ENCODE assay signal across 28 mouse cellular contexts in the genomic region with DNA sequence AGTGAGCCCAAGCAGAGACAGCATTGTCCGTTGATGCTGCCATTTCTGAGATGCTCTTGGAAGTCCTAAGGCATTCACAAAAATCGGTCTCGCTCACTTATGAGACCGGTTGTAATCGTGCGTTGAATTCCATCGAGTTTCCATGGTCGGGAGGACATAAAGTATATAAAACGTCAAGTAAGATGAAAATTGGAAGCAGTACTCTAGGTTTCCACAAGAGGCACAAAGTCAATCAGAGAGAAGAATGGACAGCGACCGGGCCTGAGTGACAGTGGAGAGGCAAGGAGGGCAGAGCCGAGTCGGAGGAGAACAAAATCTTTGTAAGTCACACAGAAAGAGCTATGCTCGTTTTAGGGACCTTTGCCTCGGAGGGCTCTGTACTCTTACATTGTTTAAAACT. TPM values are rescaled to one million over a fixed set of nuclear protein-coding genes. Genes with fewer than 3 reads are reported as not detected.
DNase-seq lines count a peak whose midpoint lies in the region; ATAC-seq and TF ChIP-seq lines count a peak whose summit lies in the region.
"Had no signal": no experiment of that assay in that cellular context is flagged by ENCODE, and none has a peak within 500 bp of the region (broad histone marks: within the 10 kb centered on the region; RNA-seq: fewer than 3 reads in every experiment).

No protein-coding gene starts in this region.

- DNase-seq in heart, postnatal 0 days (ENCODE audit: low spot score), result no peak
- DNase-seq in heart, adult 18-20 months, result no peak
- DNase-seq in liver, embryonic 14.5 days (ENCODE audit: low read depth in 3 of 3, low spot score in 3 of 3), result no peak
- no peak for DNase-seq in midbrain, postnatal 0 days (ENCODE audit: low spot score)
- no peak for DNase-seq in midbrain, embryonic 10.5 days (ENCODE audit: low spot score)
- no peak for DNase-seq in thymus, postnatal 36 days
- DNase-seq: adrenal gland, postnatal 14 days; cerebellum, adult 11 months; cerebellum, postnatal 10 days; gastrocnemius, postnatal 10 days; heart, postnatal 4 days; kidney, adult 2 months; kidney, postnatal 10 days; right cerebral cortex, postnatal 4 days; thymus, adult 18-20 months; thymus, postnatal 4 days had no signal

- no peak overlapping the region for H3K4me3 ChIP-seq in heart, postnatal 0 days (ENCODE audit: low read depth, low read length)
- H3K4me3 ChIP-seq in liver, embryonic 14.5 days (ENCODE audit: insufficient read depth in 1 of 2, low read depth in 2 of 2, low read length in 2 of 2), result no peak overlapping the region
- H3K4me3 ChIP-seq in liver, embryonic 12.5 days, result no peak overlapping the region
- no peak overlapping the region for H3K4me3 ChIP-seq in midbrain, postnatal 0 days (ENCODE audit: low read depth, low read length)
- H3K4me3 ChIP-seq in midbrain, embryonic 10.5 days, result no peak overlapping the region
- H3K4me3 ChIP-seq: embryonic facial prominence, embryonic 13.5 days; erythroblast, embryonic 14.5 days; limb, embryonic 12.5 days; lung, embryonic 15.5 days; midbrain, embryonic 12.5 days; neural tube, embryonic 13.5 days had no signal

- WGBS in heart, postnatal 0 days, result 72% methylated on average over 15 of the region's 15 CpGs
- WGBS in liver, embryonic 14.5 days (ENCODE audit: insufficient replicate concordance), result 68% methylated on average over 15 of the region's 15 CpGs
- 65% methylated on average over 15 of the region's 15 CpGs for WGBS in liver, embryonic 12.5 days (ENCODE audit: insufficient replicate concordance)
- 80% methylated on average over 15 of the region's 15 CpGs for WGBS in midbrain, postnatal 0 days
- WGBS in midbrain, embryonic 10.5 days, result 80% methylated on average over 15 of the region's 15 CpGs

- H3K36me3 ChIP-seq in heart, postnatal 0 days (replicated peaks; ENCODE audit: control insufficient read depth, insufficient read depth, low read length), result peaks cover 5% of the 10 kb centered on the region; the same call in 1 of the 2 replicates
- H3K36me3 ChIP-seq in liver, embryonic 14.5 days (replicated peaks; ENCODE audit: control insufficient read depth, insufficient read depth, low read depth), result no peaks in the 10 kb centered on the region
- no peaks in the 10 kb centered on the region for H3K36me3 ChIP-seq in liver, embryonic 12.5 days
- no peaks in the 10 kb centered on the region for H3K36me3 ChIP-seq in midbrain, postnatal 0 days (ENCODE audit: insufficient read depth, low read length)
- peaks cover 39% of the 10 kb centered on the region for H3K36me3 ChIP-seq in midbrain, embryonic 10.5 days
- H3K36me3 ChIP-seq: embryonic facial prominence, embryonic 13.5 days; limb, embryonic 12.5 days; lung, embryonic 15.5 days had no signal

- H3K9ac ChIP-seq in heart, postnatal 0 days (replicated peaks; ENCODE audit: low read depth, low read length), result no peak overlapping the region
- H3K9ac ChIP-seq in liver, embryonic 14.5 days (replicated peaks), result no peak overlapping the region
- H3K9ac ChIP-seq in liver, embryonic 12.5 days, result no peak overlapping the region
- no peak overlapping the region for H3K9ac ChIP-seq in midbrain, postnatal 0 days (replicated peaks; ENCODE audit: low read length, poor library complexity, severe bottlenecking)
- H3K9ac ChIP-seq: embryonic facial prominence, embryonic 13.5 days; hindbrain, embryonic 14.5 days; limb, embryonic 12.5 days; lung, embryonic 15.5 days; midbrain, embryonic 12.5 days; neural tube, embryonic 13.5 days had no signal

- no peaks in the 10 kb centered on the region for H3K9me3 ChIP-seq in heart, postnatal 0 days (replicated peaks; ENCODE audit: control insufficient read depth, low read length)
- H3K9me3 ChIP-seq in liver, embryonic 14.5 days (ENCODE audit: control insufficient read depth, low read length), result no peaks in the 10 kb centered on the region
- no peaks in the 10 kb centered on the region for H3K9me3 ChIP-seq in liver, embryonic 12.5 days (replicated peaks)
- H3K9me3 ChIP-seq in midbrain, postnatal 0 days (ENCODE audit: low read length), result no peaks in the 10 kb centered on the region
- H3K9me3 ChIP-seq in midbrain, embryonic 10.5 days (replicated peaks), result no peaks in the 10 kb centered on the region
- H3K9me3 ChIP-seq: embryonic facial prominence, embryonic 13.5 days; limb, embryonic 12.5 days; lung, embryonic 15.5 days; midbrain, embryonic 12.5 days had no signal

- TF ChIP-seq CTCF in heart, postnatal 0 days (IDR thresholded peaks at IDR 0.05; ENCODE audit: low read depth), result peak; percentile 15; the same call in 1 of the 2 replicates
- TF ChIP-seq CTCF in liver, embryonic 14.5 days (IDR thresholded peaks at IDR 0.05; ENCODE audit: low read depth), result peak; percentile 27
- peak; percentile 21; the same call in 1 of the 2 replicates for TF ChIP-seq CTCF in midbrain, postnatal 0 days (IDR thresholded peaks at IDR 0.05)

- H3K27ac ChIP-seq in heart, postnatal 0 days (ENCODE audit: low read depth), result no peak overlapping the region
- no peak overlapping the region for H3K27ac ChIP-seq in liver, embryonic 14.5 days
- H3K27ac ChIP-seq in liver, embryonic 12.5 days, result no peak overlapping the region
- H3K27ac ChIP-seq in midbrain, postnatal 0 days (ENCODE audit: low read depth, low read length), result no peak overlapping the region
- H3K27ac ChIP-seq in midbrain, embryonic 10.5 days (replicated peaks), result no peak overlapping the region
- H3K27ac ChIP-seq: embryonic facial prominence, embryonic 13.5 days; hindbrain, embryonic 14.5 days; limb, embryonic 12.5 days; lung, embryonic 15.5 days; midbrain, embryonic 12.5 days; neural tube, embryonic 13.5 days; stomach, postnatal 0 days had no signal

- peaks cover 8% of the 10 kb centered on the region; the same call in 1 of the 2 replicates for H3K4me1 ChIP-seq in heart, postnatal 0 days (ENCODE audit: control insufficient read depth, insufficient read depth)
- H3K4me1 ChIP-seq in liver, embryonic 14.5 days (replicated peaks; ENCODE audit: control insufficient read depth in 2 of 2, insufficient read depth in 2 of 2, low read length in 1 of 2), result no peaks in the 10 kb centered on the region
- H3K4me1 ChIP-seq in liver, embryonic 12.5 days, result no peaks in the 10 kb centered on the region
- no peaks in the 10 kb centered on the region for H3K4me1 ChIP-seq in midbrain, postnatal 0 days (ENCODE audit: insufficient read depth, low read length)
- no peaks in the 10 kb centered on the region for H3K4me1 ChIP-seq in midbrain, embryonic 10.5 days
- H3K4me1 ChIP-seq: embryonic facial prominence, embryonic 13.5 days; limb, embryonic 12.5 days; lung, embryonic 15.5 days; midbrain, embryonic 12.5 days; neural tube, embryonic 13.5 days had no signal

- no peak for TF ChIP-seq EP300 in heart, postnatal 0 days (IDR thresholded peaks at IDR 0.05; ENCODE audit: low read depth)
- no peak for TF ChIP-seq EP300 in liver, embryonic 14.5 days (IDR thresholded peaks at IDR 0.05; ENCODE audit: low read depth)

- no peak overlapping the region for H3K4me2 ChIP-seq in heart, postnatal 0 days (ENCODE audit: low read depth, low read length)
- H3K4me2 ChIP-seq in liver, embryonic 14.5 days (ENCODE audit: low read depth), result no peak overlapping the region
- H3K4me2 ChIP-seq in liver, embryonic 12.5 days, result no peak overlapping the region
- no peak overlapping the region for H3K4me2 ChIP-seq in midbrain, postnatal 0 days (ENCODE audit: low read depth, low read length, poor library complexity, severe bottlenecking)
- H3K4me2 ChIP-seq: embryonic facial prominence, embryonic 13.5 days; heart, embryonic 11.5 days; hindbrain, embryonic 14.5 days; limb, embryonic 12.5 days; lung, embryonic 15.5 days; midbrain, embryonic 12.5 days; neural tube, embryonic 13.5 days had no signal

- ATAC-seq in heart, postnatal 0 days (ENCODE audit: insufficient read depth, low read depth), result no peak
- ATAC-seq in liver, embryonic 14.5 days (ENCODE audit: insufficient read depth), result no peak
- ATAC-seq in liver, embryonic 12.5 days, result no peak
- ATAC-seq in midbrain, postnatal 0 days (ENCODE audit: low FRiP score), result no peak
- ATAC-seq: forebrain, embryonic 16.5 days; inflammation-experienced regulatory T-cells, adult 6 months had no signal

- no peaks in the 10 kb centered on the region for H3K27me3 ChIP-seq in heart, postnatal 0 days (ENCODE audit: control insufficient read depth, insufficient read depth, low read length)
- H3K27me3 ChIP-seq in liver, embryonic 14.5 days (ENCODE audit: control insufficient read depth, insufficient read depth, low read length), result no peaks in the 10 kb centered on the region
- H3K27me3 ChIP-seq in liver, embryonic 12.5 days (replicated peaks), result no peaks in the 10 kb centered on the region; the same call in 1 of the 2 replicates
- no peaks in the 10 kb centered on the region for H3K27me3 ChIP-seq in midbrain, postnatal 0 days (ENCODE audit: insufficient read depth, low read length)
- H3K27me3 ChIP-seq in midbrain, embryonic 10.5 days (ENCODE audit: low read depth, poor library complexity, severe bottlenecking), result no peaks in the 10 kb centered on the region
- H3K27me3 ChIP-seq: embryonic facial prominence, embryonic 13.5 days; limb, embryonic 12.5 days; lung, embryonic 15.5 days; midbrain, embryonic 12.5 days; neural tube, embryonic 13.5 days had no signal

RNA-seq across cellular contexts. Expression of a gene that starts 14.9 kb away (rescaled TPM):
- 36.0 and 37.2 TPM in 2 replicates for total RNA-seq in heart, postnatal 0 days (2014; rRNA removed; ENCODE audit: low replicate concordance)
- polyA plus RNA-seq in heart, postnatal 0 days (2015; fragmentation: Nextera tagmentation; extraction: Ambion mirVana), result 2.1 and 2.5 TPM in 2 replicates
- 10 to 100 TPM; 12.7 to 18.0 TPM for total RNA-seq in heart, adult 18-20 months (2021)
- polyA plus RNA-seq in liver, embryonic 14.5 days (2012; rRNA removed), result 0.44 and 0.52 TPM in 2 replicates
- 0.05 and 0.11 TPM in 2 replicates for polyA plus RNA-seq in liver, embryonic 14.5 days (2014; fragmentation: Nextera tagmentation; extraction: Ambion mirVana)
- polyA plus RNA-seq in liver, embryonic 12.5 days (2016; fragmentation: Nextera tagmentation; extraction: Ambion mirVana), result 0.17 and 0.26 TPM in 2 replicates
- 4.6 and 5.2 TPM in 2 replicates for total RNA-seq in midbrain, postnatal 0 days (2014; rRNA removed)
- 0.50 and 0.64 TPM in 2 replicates for polyA plus RNA-seq in midbrain, postnatal 0 days (2015; fragmentation: Nextera tagmentation; extraction: Ambion mirVana)
- polyA plus RNA-seq in midbrain, embryonic 10.5 days (2016; fragmentation: Nextera tagmentation; extraction: Ambion mirVana), result 0.89 and 1.2 TPM in 2 replicates
- polyA plus RNA-seq: erythroblast, embryonic 14.5 days had no signal
